Mouse (Mus musculus) midbrain, embryonic 11.5 days (tissue): ENCODE measurements at regions not wholly inside any gene's neighbourhood (a gene's known extent, or its start where the extent isn't known, plus 50 kb on each side); places are given as distances from the start of the nearest gene placed in this dataset.
"Not testable (repeated sequence)": the region's sequence is repeated elsewhere in the genome, so short reads cannot be mapped to it uniquely, and the experiment has no call there.

Experiments used
- ATAC-seq: fragments of 200-750 bp; cut with Nextera tagmentation; 2 replicates; pipeline ENCODE4 v1.8.0; 2017; ENCODE audit warnings: moderate TSS enrichment, moderate library complexity; ENCODE audit not compliant: low FRiP score
- DNase-seq: peaks from one replicate; pipeline ENCODE4 v3.0.0; 2015; ENCODE audit warnings: low spot score; ENCODE audit errors: missing footprints
- H3K27ac ChIP-seq: fragments of 300-500 bp; sonication (generic); 2 replicates; pipeline ENCODE4 v1.5.1; 2014; ENCODE audit warnings: low read depth, low read length
- H3K27me3 ChIP-seq: fragments of 300-500 bp; sonication (generic); 2 replicates; pipeline ENCODE4 v1.6.1; 2014; ENCODE audit warnings: mild to moderate bottlenecking, low read length, moderate library complexity, mixed read lengths; ENCODE audit not compliant: control insufficient read depth, insufficient read depth
- H3K36me3 ChIP-seq: fragments of 300-500 bp; sonication (generic); 2 replicates; pipeline ENCODE4 v1.6.1; 2014; ENCODE audit warnings: mild to moderate bottlenecking, low read length, moderate library complexity, mixed read lengths; ENCODE audit not compliant: control insufficient read depth, insufficient read depth
- H3K4me1 ChIP-seq: fragments of 300-500 bp; sonication (generic); 2 replicates; pipeline ENCODE4 v1.6.1; 2014; ENCODE audit warnings: low read length; ENCODE audit not compliant: control insufficient read depth, insufficient read depth
- H3K4me2 ChIP-seq: fragments of 300-500 bp; sonication (generic); 2 replicates; pipeline ENCODE4 v1.6.1; 2014; ENCODE audit warnings: mild to moderate bottlenecking, moderate library complexity
- H3K4me3 ChIP-seq: fragments of 300-500 bp; sonication (generic); 2 replicates; pipeline ENCODE4 v1.5.1; 2014; ENCODE audit warnings: low read depth, low read length
- H3K9ac ChIP-seq: fragments of 300-500 bp; sonication (generic); 2 replicates; pipeline ENCODE4 v1.6.1; 2014; ENCODE audit warnings: low read length
- H3K9me3 ChIP-seq: fragments of 300-500 bp; sonication (generic); 2 replicates; pipeline ENCODE4 v1.6.1; 2016; ENCODE audit warnings: low read length; ENCODE audit not compliant: control insufficient read depth
- WGBS: fragments of 180-500 bp; shearing (Covaris S2); extraction: QIAGEN DNeasy Blood & Tissue Kit; methylation state at CpG from one replicate; pipeline ENCODE4 v1.1.7; 2014; 5-methylcytosine and 5-hydroxymethylcytosine counted together

- ATAC-seq (peak; percentile 52; the same call in 1 of the 2 replicates), DNase-seq (no peak)
- Histone ChIP-seq H3K4me2 (no peak overlapping the region), H3K27ac (no peak overlapping the region), H3K36me3 (no peaks in the 10 kb centered on the region), H3K4me3 (no peak overlapping the region), H3K27me3 (no peaks in the 10 kb centered on the region), H3K4me1 (no peaks in the 10 kb centered on the region), H3K9me3 (no peaks in the 10 kb centered on the region), H3K9ac (no peak overlapping the region)
- 16% methylated on average over 2 of the region's 2 CpGs for WGBS
These were observed 140.3 kb downstream of the Scg2 start for GRCm38 (mm10) chr1:79299639-79300038.

GRCm38 (mm10) chr1:79259726-79260125 is 180.2 kb downstream of the Scg2 start:
- no peak overlapping the region for H3K4me2 ChIP-seq
- 91% methylated on average over 3 of the region's 3 CpGs for WGBS
- H3K4me1 ChIP-seq: no peaks in the 10 kb centered on the region
- H3K27ac ChIP-seq: no peak overlapping the region
- H3K9me3 ChIP-seq: no peaks in the 10 kb centered on the region
- H3K36me3 ChIP-seq: no peaks in the 10 kb centered on the region
- no peak overlapping the region for H3K9ac ChIP-seq
- DNase-seq (peak; percentile 19), ATAC-seq (no peak)
- H3K27me3 ChIP-seq: no peaks in the 10 kb centered on the region
- H3K4me3 ChIP-seq: no peak overlapping the region

- Histone ChIP-seq H3K27ac (no peak overlapping the region), H3K9me3 (no peaks in the 10 kb centered on the region), H3K4me2 (no peak overlapping the region), H3K9ac (no peak overlapping the region), H3K36me3 (no peaks in the 10 kb centered on the region), H3K4me3 (no peak overlapping the region), H3K27me3 (no peaks in the 10 kb centered on the region), H3K4me1 (no peaks in the 10 kb centered on the region)
- DNase-seq (no peak), ATAC-seq (no peak)
- WGBS: 94% methylated on average over 4 of the region's 4 CpGs
These were observed 226.9 kb downstream of the Scg2 start for GRCm38 (mm10) chr1:79212970-79213369.

GRCm38 (mm10) chr1:79212471-79212870 is 227.4 kb downstream of the Scg2 start:
- Histone ChIP-seq H3K4me1 (no peaks in the 10 kb centered on the region), H3K4me3 (no peak overlapping the region)
- ATAC-seq: no peak

GRCm38 (mm10) chr1:79211981-79212380 is 227.9 kb downstream of the Scg2 start:
- not testable (repeated sequence) for H3K27ac ChIP-seq, H3K9ac ChIP-seq, H3K36me3 ChIP-seq, H3K4me3 ChIP-seq, ATAC-seq, H3K4me2 ChIP-seq, DNase-seq, H3K9me3 ChIP-seq, H3K4me1 ChIP-seq, H3K27me3 ChIP-seq
- WGBS: 98% methylated on average over 1 of the region's 1 CpGs

More at GRCm38 (mm10) chr1:79212471-79212870, 227.4 kb downstream of the Scg2 start:
- H3K27me3 ChIP-seq: no peaks in the 10 kb centered on the region
- no peak overlapping the region for H3K27ac ChIP-seq
- no peak overlapping the region for H3K4me2 ChIP-seq
- 96% methylated on average over 5 of the region's 5 CpGs for WGBS
- no peaks in the 10 kb centered on the region for H3K36me3 ChIP-seq
- DNase-seq: no peak
- no peak overlapping the region for H3K9ac ChIP-seq
- H3K9me3 ChIP-seq: no peaks in the 10 kb centered on the region

GRCm38 (mm10) chr1:79207207-79207606 is 232.7 kb downstream of the Scg2 start:
- DNase-seq: no peak
- ATAC-seq: no peak
- no peaks in the 10 kb centered on the region for H3K4me1 ChIP-seq
- H3K27me3 ChIP-seq: no peaks in the 10 kb centered on the region
- no peak overlapping the region for H3K4me2 ChIP-seq
- no peaks in the 10 kb centered on the region for H3K36me3 ChIP-seq
- WGBS: 76% methylated on average over 1 of the region's 1 CpGs
- H3K27ac ChIP-seq: no peak overlapping the region
- no peak overlapping the region for H3K4me3 ChIP-seq
- H3K9ac ChIP-seq: no peak overlapping the region
- H3K9me3 ChIP-seq: no peaks in the 10 kb centered on the region

GRCm38 (mm10) chr1:79197682-79198081 is 242.2 kb downstream of the Scg2 start:
- no peak overlapping the region for H3K9ac ChIP-seq
- H3K4me1 ChIP-seq: no peaks in the 10 kb centered on the region
- 90% methylated on average over 3 of the region's 3 CpGs for WGBS
- ATAC-seq: no peak
- no peak overlapping the region for H3K27ac ChIP-seq
- no peak overlapping the region for H3K4me2 ChIP-seq
- H3K27me3 ChIP-seq: no peaks in the 10 kb centered on the region
- DNase-seq: no peak
- H3K9me3 ChIP-seq: no peaks in the 10 kb centered on the region
- no peak overlapping the region for H3K4me3 ChIP-seq
- no peaks in the 10 kb centered on the region for H3K36me3 ChIP-seq

GRCm38 (mm10) chr1:79191031-79191430 is 248.9 kb downstream of the Scg2 start:
- Histone ChIP-seq H3K4me1 (no peaks in the 10 kb centered on the region), H3K4me2 (no peak overlapping the region), H3K27me3 (no peaks in the 10 kb centered on the region), H3K4me3 (no peak overlapping the region), H3K9me3 (no peaks in the 10 kb centered on the region), H3K36me3 (no peaks in the 10 kb centered on the region), H3K27ac (no peak overlapping the region), H3K9ac (no peak overlapping the region)
- WGBS: 85% methylated on average over 3 of the region's 3 CpGs
- ATAC-seq (no peak), DNase-seq (no peak)

GRCm38 (mm10) chr1:79183534-79184411 is 256.1 kb downstream of the Scg2 start:
- 93% methylated on average over 5 of the region's 5 CpGs for WGBS
- Histone ChIP-seq H3K36me3 (no peaks in the 10 kb centered on the region), H3K27me3 (no peaks in the 10 kb centered on the region), H3K27ac (no peak overlapping the region), H3K9me3 (no peaks in the 10 kb centered on the region), H3K4me1 (no peaks in the 10 kb centered on the region), H3K4me2 (no peak overlapping the region), H3K4me3 (no peak overlapping the region), H3K9ac (no peak overlapping the region)
- ATAC-seq: no peak
- DNase-seq: no peak
